Mouse (Mus musculus): ENCODE measurements around the gene Prrc2a. TPM values are rescaled to one million over a fixed set of nuclear protein-coding genes. Genes with fewer than 3 reads are reported as not detected.

Gene Prrc2a
- total and polyA plus RNA-seq, 2 experiments from 2014 or later: 99.2 to 223 TPM

DNA sequence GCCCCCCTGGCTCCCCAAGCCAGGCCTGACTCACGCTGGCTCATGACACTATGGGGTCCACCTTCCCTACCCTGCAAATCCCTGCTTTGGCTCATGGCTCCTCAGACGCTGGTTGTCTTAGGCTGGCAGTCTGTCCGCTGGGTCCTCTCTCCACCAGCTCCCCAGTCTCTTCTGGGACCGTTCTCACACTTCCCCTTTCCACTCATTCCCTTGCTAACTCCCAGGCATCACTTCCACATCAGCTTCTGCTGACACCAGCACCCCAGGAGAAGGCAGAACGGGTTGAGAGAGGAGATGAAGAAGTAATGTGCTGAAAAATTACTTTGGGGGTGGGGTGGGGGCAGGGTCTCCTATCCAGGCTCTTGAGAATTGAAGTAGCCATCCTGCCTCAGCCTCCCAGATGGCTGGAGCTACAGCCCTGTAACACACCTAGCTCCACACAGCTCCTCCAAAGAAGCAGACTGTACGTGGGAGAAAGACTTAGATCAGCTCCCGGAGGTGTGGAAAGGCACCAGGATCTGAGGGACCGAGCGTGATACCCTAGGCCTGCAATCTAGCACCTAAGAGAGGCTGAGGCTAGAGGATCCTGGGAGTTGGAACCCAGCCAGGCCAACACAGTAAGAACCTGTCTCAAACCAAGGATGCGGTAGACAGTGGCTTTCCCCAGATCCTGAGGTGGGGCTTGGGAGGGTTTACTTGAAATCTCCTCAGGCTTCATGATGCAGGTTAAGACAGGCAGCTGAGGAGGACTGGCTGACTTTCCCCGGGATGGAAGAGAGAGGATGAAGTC, 7.9 kb upstream of the Prrc2a start:
- no peak for DNase-seq (ENCODE audit: low spot score)
- Histone ChIP-seq H3K27me3 (ENCODE audit: insufficient read depth, low read length) (no peaks in the 10 kb centered on the region), H3K4me2 (ENCODE audit: low read depth, low read length) (no peak overlapping the region), H3K9ac (replicated peaks; ENCODE audit: low read length) (no peak overlapping the region), H3K4me1 (ENCODE audit: insufficient read depth, low read length) (no peaks in the 10 kb centered on the region), H3K4me3 (ENCODE audit: low read length) (no peak overlapping the region), H3K9me3 (ENCODE audit: low read length) (no peaks in the 10 kb centered on the region), H3K36me3 (ENCODE audit: insufficient read depth, low read length) (no peaks in the 10 kb centered on the region), H3K27ac (no peak overlapping the region)
- no peak for TF ChIP-seq CTCF (IDR thresholded peaks at IDR 0.05; ENCODE audit: low read depth)
- ATAC-seq: no peak
- WGBS: 69% methylated on average over 11 of the region's 11 CpGs

DNA sequence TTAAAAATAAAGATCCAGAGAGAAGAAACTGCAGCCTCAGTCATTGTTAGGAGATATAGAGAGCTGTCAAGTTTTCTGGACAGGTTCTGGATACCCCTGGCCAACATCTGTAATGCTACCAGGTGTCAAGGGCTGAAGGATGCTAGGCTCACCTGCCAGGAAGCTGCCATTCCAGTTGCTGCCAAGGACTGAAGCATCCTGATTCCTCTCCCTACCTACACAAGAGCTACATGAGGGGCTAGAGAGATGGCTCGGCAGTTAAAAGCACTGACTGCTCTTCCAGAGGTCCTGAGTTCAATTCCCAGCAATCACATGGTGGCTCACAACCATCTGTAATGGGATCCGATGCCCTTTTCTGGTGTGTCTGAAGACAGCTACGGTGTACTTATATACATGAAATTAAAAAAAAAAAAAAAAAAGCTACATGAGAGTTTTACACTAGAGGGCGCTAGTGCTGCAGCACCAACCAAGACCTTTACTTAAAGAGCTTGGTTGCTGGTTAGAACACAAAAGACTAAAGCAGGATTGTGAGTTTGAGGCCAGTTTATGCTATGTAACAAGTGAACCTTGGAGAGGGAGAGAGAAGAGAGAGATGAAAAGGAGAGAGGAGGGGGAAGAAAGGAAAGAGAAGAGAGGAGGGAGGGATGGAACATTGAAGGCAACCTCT, 4.0 kb upstream of the Prrc2a start:
- DNase-seq (ENCODE audit: low spot score) (peak; percentile 84), ATAC-seq (no peak)
- Histone ChIP-seq H3K4me1 (ENCODE audit: insufficient read depth, low read length) (peaks cover 8% of the 10 kb centered on the region; the same call in 1 of the 2 replicates), H3K27ac (no peak overlapping the region), H3K9ac (replicated peaks; ENCODE audit: low read length) (no peak overlapping the region), H3K36me3 (ENCODE audit: insufficient read depth, low read length) (no peaks in the 10 kb centered on the region), H3K4me2 (ENCODE audit: low read depth, low read length) (no peak overlapping the region), H3K27me3 (ENCODE audit: insufficient read depth, low read length) (no peaks in the 10 kb centered on the region), H3K9me3 (ENCODE audit: low read length) (no peaks in the 10 kb centered on the region), H3K4me3 (ENCODE audit: low read length) (no peak overlapping the region)
- 14% methylated on average over 4 of the region's 4 CpGs for WGBS
- peak; percentile 79 for TF ChIP-seq CTCF (IDR thresholded peaks at IDR 0.05; ENCODE audit: low read depth)

DNA sequence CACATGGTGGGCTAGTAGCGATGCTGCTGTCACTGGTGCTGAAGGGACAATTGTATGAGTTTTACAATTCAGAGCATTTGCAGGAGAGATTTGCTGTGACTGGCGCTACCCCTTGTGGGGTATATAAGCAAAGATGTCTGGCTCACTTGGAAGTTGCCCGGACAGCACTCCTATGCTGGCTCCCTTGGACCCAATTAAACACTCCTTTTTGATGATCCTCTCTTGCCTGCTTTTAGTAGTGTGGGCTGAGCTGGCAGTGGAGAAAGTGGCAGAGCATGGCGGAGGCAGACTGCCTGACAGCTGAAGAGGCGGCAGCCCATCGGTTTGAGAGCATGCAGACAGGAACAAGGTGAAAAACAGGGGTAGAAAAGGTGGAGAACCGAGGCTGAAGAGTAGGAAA, 3.1 kb upstream of the Prrc2a start:
- DNase-seq (ENCODE audit: low spot score): no peak
- no peak overlapping the region for H3K4me2 ChIP-seq (ENCODE audit: low read depth, low read length)

DNA sequence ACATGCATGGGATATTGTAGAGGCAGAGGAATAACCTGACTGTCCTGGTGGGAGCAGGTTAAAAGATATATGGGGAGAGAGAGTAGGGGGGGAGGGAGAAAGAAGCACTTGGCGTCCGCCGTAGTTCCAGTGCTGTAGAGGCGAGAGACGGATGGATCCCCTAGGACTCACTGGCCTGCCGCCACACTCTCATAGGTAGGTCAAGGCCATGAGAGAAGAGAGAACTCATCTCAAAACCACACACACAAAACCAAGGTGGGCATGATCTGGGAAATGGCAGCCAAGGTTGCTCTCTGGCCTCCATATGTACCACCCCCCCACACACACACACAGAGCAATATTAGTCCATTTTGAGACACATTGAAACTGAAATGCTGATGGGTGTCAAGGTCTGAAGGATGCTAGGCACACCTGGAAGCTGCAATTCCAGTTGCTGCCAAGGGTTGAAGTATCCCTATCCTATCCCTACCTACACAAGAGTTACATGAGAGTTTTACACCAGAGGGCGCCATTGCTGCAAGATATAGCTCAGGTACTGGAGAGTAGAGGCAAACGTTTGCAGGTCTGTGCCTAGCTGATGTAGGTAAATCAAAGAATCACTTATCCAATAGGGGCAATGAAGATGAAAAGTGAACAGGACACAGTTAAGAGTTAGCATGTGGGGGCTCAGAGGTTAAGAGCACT, 1.8 kb upstream of the Prrc2a start:
- Histone ChIP-seq H3K4me3 (ENCODE audit: low read length) (peak overlapping the region; percentile 100; the same call in 1 of the 2 replicates), H3K36me3 (ENCODE audit: insufficient read depth, low read length) (peaks cover 6% of the 10 kb centered on the region), H3K9ac (replicated peaks; ENCODE audit: low read length) (no peak overlapping the region), H3K4me1 (ENCODE audit: insufficient read depth, low read length) (peaks cover 11% of the 10 kb centered on the region; the same call in 1 of the 2 replicates), H3K4me2 (ENCODE audit: low read depth, low read length) (peak overlapping the region; percentile 63), H3K27me3 (ENCODE audit: insufficient read depth, low read length) (no peaks in the 10 kb centered on the region), H3K9me3 (ENCODE audit: low read length) (no peaks in the 10 kb centered on the region), H3K27ac (peak overlapping the region; percentile 99)
- ATAC-seq (no peak), DNase-seq (ENCODE audit: low spot score) (peak; percentile 89)
- WGBS: 68% methylated on average over 8 of the region's 8 CpGs
- peak; percentile 81 for TF ChIP-seq CTCF (IDR thresholded peaks at IDR 0.05; ENCODE audit: low read depth)

More for the DNA sequence above, 3.1 kb upstream of the Prrc2a start:
- ATAC-seq: no peak
- Histone ChIP-seq H3K9me3 (ENCODE audit: low read length) (no peaks in the 10 kb centered on the region), H3K27ac (no peak overlapping the region), H3K4me3 (ENCODE audit: low read length) (no peak overlapping the region), H3K4me1 (ENCODE audit: insufficient read depth, low read length) (peaks cover 8% of the 10 kb centered on the region; the same call in 1 of the 2 replicates), H3K9ac (replicated peaks; ENCODE audit: low read length) (no peak overlapping the region), H3K36me3 (ENCODE audit: insufficient read depth, low read length) (no peaks in the 10 kb centered on the region), H3K27me3 (ENCODE audit: insufficient read depth, low read length) (no peaks in the 10 kb centered on the region)
- TF ChIP-seq CTCF (IDR thresholded peaks at IDR 0.05; ENCODE audit: low read depth): no peak
- WGBS: 86% methylated on average over 7 of the region's 7 CpGs

DNA sequence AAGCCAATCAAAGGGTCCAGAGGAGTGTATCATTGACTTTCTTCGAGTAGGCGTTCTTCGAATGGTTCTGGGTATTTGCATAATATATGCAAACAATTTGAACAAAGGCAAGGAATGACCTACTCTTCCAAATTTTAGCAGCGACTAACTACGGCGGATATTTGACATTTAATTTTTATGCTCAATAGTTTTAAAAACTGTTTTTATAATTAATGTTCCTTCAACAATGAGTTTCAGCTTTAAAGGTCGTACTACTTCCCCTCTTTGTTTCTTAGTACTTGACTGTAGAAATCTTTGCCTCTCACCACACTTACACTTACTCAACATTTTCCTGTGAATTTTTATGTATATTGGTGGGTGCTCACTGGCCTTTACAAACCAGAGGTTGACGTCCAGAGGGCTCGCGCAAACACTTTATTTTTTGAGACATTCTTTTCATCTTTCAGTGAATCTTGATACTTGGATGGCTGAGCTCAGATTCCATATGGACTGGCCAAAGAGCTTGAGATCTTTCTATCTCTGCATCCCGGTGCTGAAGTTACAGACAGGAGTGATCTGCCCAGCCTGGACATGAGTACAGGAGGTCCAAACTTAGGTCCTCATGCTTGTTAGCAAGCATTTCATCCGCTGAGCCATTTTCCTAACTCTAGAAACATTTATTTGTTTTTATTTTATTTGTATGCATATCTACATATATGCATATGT, 906 bp upstream of the Prrc2a start:
- H3K9me3 ChIP-seq (ENCODE audit: low read length): no peaks in the 10 kb centered on the region
- DNase-seq (ENCODE audit: low spot score): no peak
- WGBS: 20% methylated on average over 12 of the region's 12 CpGs
- peak overlapping the region; percentile 100 for H3K4me3 ChIP-seq (ENCODE audit: low read length)
- peak overlapping the region; percentile 63 for H3K4me2 ChIP-seq (ENCODE audit: low read depth, low read length)
- TF ChIP-seq CTCF (IDR thresholded peaks at IDR 0.05; ENCODE audit: low read depth): no peak
- ATAC-seq: no peak
- H3K27me3 ChIP-seq (ENCODE audit: insufficient read depth, low read length): no peaks in the 10 kb centered on the region
- H3K4me1 ChIP-seq (ENCODE audit: insufficient read depth, low read length): peaks cover 11% of the 10 kb centered on the region; the same call in 1 of the 2 replicates
- peak overlapping the region; percentile 99 for H3K27ac ChIP-seq
- H3K9ac ChIP-seq (replicated peaks; ENCODE audit: low read length): peak overlapping the region; percentile 48; the same call in 1 of the 2 replicates
- H3K36me3 ChIP-seq (ENCODE audit: insufficient read depth, low read length): peaks cover 15% of the 10 kb centered on the region

DNA sequence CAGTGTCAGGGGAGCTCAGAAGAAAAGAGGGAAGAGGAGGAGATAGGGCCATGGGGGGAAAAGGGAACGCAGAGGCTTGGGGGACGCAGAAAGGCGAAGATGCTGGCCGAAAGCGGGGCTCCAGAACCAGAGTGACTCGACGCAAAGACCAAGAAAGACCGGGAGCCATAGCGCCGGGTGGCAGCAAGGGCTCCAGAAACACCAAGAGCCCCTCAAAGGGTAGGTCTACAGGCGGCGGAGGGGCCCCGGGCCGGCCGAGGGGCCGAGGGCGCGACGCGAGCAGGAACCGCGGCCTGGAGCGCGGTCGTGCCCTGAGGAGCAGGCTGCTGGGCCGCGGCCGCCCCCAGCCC, 504 bp downstream of the Prrc2a start:
- Histone ChIP-seq H3K4me3 (ENCODE audit: low read length) (peak overlapping the region; percentile 100), H3K27ac (peak overlapping the region; percentile 99), H3K4me1 (ENCODE audit: insufficient read depth, low read length) (peaks cover 11% of the 10 kb centered on the region; the same call in 1 of the 2 replicates), H3K36me3 (ENCODE audit: insufficient read depth, low read length) (peaks cover 29% of the 10 kb centered on the region), H3K27me3 (ENCODE audit: insufficient read depth, low read length) (no peaks in the 10 kb centered on the region), H3K9me3 (ENCODE audit: low read length) (no peaks in the 10 kb centered on the region), H3K4me2 (ENCODE audit: low read depth, low read length) (peak overlapping the region; percentile 63), H3K9ac (replicated peaks; ENCODE audit: low read length) (peak overlapping the region; percentile 100)
- no peak for TF ChIP-seq CTCF (IDR thresholded peaks at IDR 0.05; ENCODE audit: low read depth)
- WGBS: 0% methylated on average over 25 of the region's 28 CpGs
- no peak for ATAC-seq
- DNase-seq (ENCODE audit: low spot score): no peak

Data from hindbrain, postnatal 0 days (tissue).